16 mouse cellular contexts compared by ENCODE assay signal in the genomic region with DNA sequence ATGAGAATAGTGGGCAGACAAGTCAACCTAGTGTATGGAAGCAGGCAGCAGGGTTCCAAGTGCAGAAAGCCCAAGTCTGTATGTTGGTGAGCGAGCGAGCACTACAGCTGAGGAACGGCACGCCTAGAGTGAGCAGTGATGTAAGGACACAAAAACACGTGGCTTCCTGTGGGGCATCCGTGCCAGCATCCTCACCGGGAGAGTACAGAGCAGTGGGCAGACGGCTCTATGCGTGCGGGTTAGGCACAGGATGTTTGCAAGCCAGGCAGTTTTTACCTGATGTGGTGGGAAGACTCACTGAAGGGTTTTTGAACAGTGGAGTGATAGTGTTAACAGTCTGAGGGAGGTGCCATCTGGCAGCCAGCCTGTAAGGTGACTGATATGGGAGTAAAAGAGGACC. TPM values are rescaled to one million over a fixed set of nuclear protein-coding genes. Genes with fewer than 3 reads are reported as not detected.
DNase-seq lines count a peak whose midpoint lies in the region; ATAC-seq and TF ChIP-seq lines count a peak whose summit lies in the region.
"Had no signal": no experiment of that assay in that cellular context is flagged by ENCODE, and none has a peak within 500 bp of the region (broad histone marks: within the 10 kb centered on the region; RNA-seq: fewer than 3 reads in every experiment).

No protein-coding gene starts in this region.

- H3K79me2 ChIP-seq in heart, adult 2 months (replicated peaks; ENCODE audit: control insufficient read depth, insufficient read depth, low read length), result peaks cover 2% of the 10 kb centered on the region; the same call in 1 of the 2 replicates

- ATAC-seq in heart, embryonic 12.5 days (ENCODE audit: insufficient number of reproducible peaks, low FRiP score), result no peak
- peak; percentile 96 for ATAC-seq in CD4-positive, CD25-positive, alpha-beta regulatory T cell, adult 4 months
- no peak for ATAC-seq in neural tube, embryonic 15.5 days (ENCODE audit: low FRiP score)
- ATAC-seq: hindbrain, postnatal 0 days had no signal

- peak overlapping the region; percentile 38 for H3K27ac ChIP-seq in heart, adult 2 months
- H3K27ac ChIP-seq in heart, embryonic 12.5 days (ENCODE audit: poor library complexity, severe bottlenecking), result no peak overlapping the region
- peak overlapping the region; percentile 65; the same call in 1 of the 2 replicates for H3K27ac ChIP-seq in thymus, adult 2 months (ENCODE audit: control insufficient read depth, insufficient read depth, low read length)
- no peak overlapping the region for H3K27ac ChIP-seq in neural tube, embryonic 15.5 days (replicated peaks)
- H3K27ac ChIP-seq: embryonic facial prominence, embryonic 12.5 days; hindbrain, postnatal 0 days; limb, embryonic 12.5 days; neural tube, embryonic 13.5 days had no signal

- no peaks in the 10 kb centered on the region for H3K27me3 ChIP-seq in heart, adult 2 months (ENCODE audit: control insufficient read depth, insufficient read depth, low read length)
- H3K27me3 ChIP-seq in heart, embryonic 12.5 days (replicated peaks), result no peaks in the 10 kb centered on the region
- no peaks in the 10 kb centered on the region for H3K27me3 ChIP-seq in thymus, adult 2 months (ENCODE audit: control insufficient read depth, insufficient read depth, low read length)
- H3K27me3 ChIP-seq in neural tube, embryonic 15.5 days (replicated peaks), result no peaks in the 10 kb centered on the region
- H3K27me3 ChIP-seq: embryonic facial prominence, embryonic 12.5 days; limb, embryonic 12.5 days; neural tube, embryonic 13.5 days had no signal

- H3K9me3 ChIP-seq in heart, embryonic 12.5 days (replicated peaks), result no peaks in the 10 kb centered on the region
- no peaks in the 10 kb centered on the region for H3K9me3 ChIP-seq in neural tube, embryonic 15.5 days (replicated peaks)
- H3K9me3 ChIP-seq: embryonic facial prominence, embryonic 12.5 days; limb, embryonic 12.5 days; neural tube, embryonic 13.5 days had no signal

- peaks cover 64% of the 10 kb centered on the region for H3K36me3 ChIP-seq in heart, adult 2 months (ENCODE audit: control insufficient read depth, insufficient read depth, low read length)
- H3K36me3 ChIP-seq in heart, embryonic 12.5 days, result peaks cover 40% of the 10 kb centered on the region
- peaks cover 10% of the 10 kb centered on the region; the same call in 1 of the 2 replicates for H3K36me3 ChIP-seq in thymus, adult 2 months (ENCODE audit: control insufficient read depth, insufficient read depth, low read length)
- H3K36me3 ChIP-seq in neural tube, embryonic 15.5 days, result no peaks in the 10 kb centered on the region

- no peak overlapping the region for H3K4me2 ChIP-seq in heart, embryonic 12.5 days
- no peak overlapping the region for H3K4me2 ChIP-seq in neural tube, embryonic 15.5 days
- H3K4me2 ChIP-seq: embryonic facial prominence, embryonic 12.5 days; limb, embryonic 12.5 days; neural tube, embryonic 13.5 days had no signal

- no peak overlapping the region for H3K9ac ChIP-seq in heart, adult 2 months (ENCODE audit: low read depth, low read length)
- H3K9ac ChIP-seq in heart, embryonic 12.5 days, result no peak overlapping the region
- H3K9ac ChIP-seq in neural tube, embryonic 15.5 days (replicated peaks), result no peak overlapping the region
- H3K9ac ChIP-seq: embryonic facial prominence, embryonic 12.5 days; limb, embryonic 12.5 days; neural tube, embryonic 13.5 days had no signal

- WGBS in heart, adult 2 months, result 34% methylated on average over 10 of the region's 10 CpGs
- WGBS in heart, embryonic 12.5 days, result 82% methylated on average over 10 of the region's 10 CpGs
- WGBS in thymus, adult 2 months, result 32% methylated on average over 10 of the region's 10 CpGs
- 93% methylated on average over 10 of the region's 10 CpGs for WGBS in neural tube, embryonic 15.5 days

- TF ChIP-seq POLR2A in heart, adult 2 months (IDR thresholded peaks at IDR 0.05; ENCODE audit: insufficient read depth, low read depth, low read length), result no peak
- TF ChIP-seq POLR2A in thymus, adult 2 months (IDR thresholded peaks at IDR 0.05; ENCODE audit: control insufficient read depth, extremely low read depth, insufficient read depth, low read length, poor library complexity), result no peak

- peaks cover 44% of the 10 kb centered on the region for H3K4me1 ChIP-seq in heart, adult 2 months (ENCODE audit: control insufficient read depth, insufficient read depth, low read length)
- H3K4me1 ChIP-seq in heart, embryonic 12.5 days (replicated peaks), result peaks cover 79% of the 10 kb centered on the region
- peaks cover 47% of the 10 kb centered on the region for H3K4me1 ChIP-seq in thymus, adult 2 months (replicated peaks; ENCODE audit: control insufficient read depth, insufficient read depth, low read length)
- peaks cover 15% of the 10 kb centered on the region for H3K4me1 ChIP-seq in neural tube, embryonic 15.5 days

- TF ChIP-seq CTCF in heart, adult 2 months (IDR thresholded peaks at IDR 0.05), result no peak
- TF ChIP-seq CTCF in thymus, adult 2 months (IDR thresholded peaks at IDR 0.05; ENCODE audit: borderline replicate concordance, control insufficient read depth, extremely low read depth, insufficient read depth, low read length, poor library complexity), result no peak

- DNase-seq in heart, adult 2 months, result peak in 1 of 2 experiments; percentile 35
- DNase-seq in brain, adult 2 months (ENCODE audit: low read depth, low spot score), result peak; percentile 59
- DNase-seq in thymus, adult 2 months, result peak; percentile 33
- DNase-seq in heart, adult 18-20 months, result no peak
- DNase-seq: adrenal gland, postnatal 14 days; heart, adult 11 months; heart, postnatal 10 days; kidney, postnatal 4 days; right cerebral cortex, adult 18-20 months had no signal

- H3K4me3 ChIP-seq in heart, adult 2 months, result no peak overlapping the region
- no peak overlapping the region for H3K4me3 ChIP-seq in heart, embryonic 12.5 days
- no peak overlapping the region for H3K4me3 ChIP-seq in thymus, adult 2 months (ENCODE audit: control insufficient read depth, insufficient read depth, low read length)
- no peak overlapping the region for H3K4me3 ChIP-seq in neural tube, embryonic 15.5 days (replicated peaks)
- H3K4me3 ChIP-seq: embryonic facial prominence, embryonic 12.5 days; limb, embryonic 12.5 days; neural tube, embryonic 13.5 days had no signal

- TF ChIP-seq EP300 in heart, adult 2 months (IDR thresholded peaks at IDR 0.05; ENCODE audit: insufficient read depth, low read depth, low read length), result no peak

- intact Hi-C loops in heart, adult 2 months (cut with DNase I), result no loop called here

RNA-seq across cellular contexts. Expression of gene Heg1, which starts 23.9 kb away (rescaled TPM):
- total RNA-seq in heart, adult 2 months (2021), result 100 to 1,000 TPM; 126 to 148 TPM
- polyA plus RNA-seq in heart, adult 2 months (2012; rRNA removed), result 60.6 and 123 TPM in 2 replicates
- polyA plus RNA-seq in heart, embryonic 12.5 days (2016; fragmentation: Nextera tagmentation; extraction: Ambion mirVana), result 48.3 and 54.0 TPM in 2 replicates
- 10 to 100 TPM; 21.1 to 31.1 TPM for polyA plus RNA-seq in CD4-positive, CD25-positive, alpha-beta regulatory T cell, adult 4 months (2017; shearing (Covaris generic))
- polyA plus RNA-seq in thymus, adult 2 months (2012; rRNA removed), result 39.1 and 43.7 TPM in 2 replicates
- polyA plus RNA-seq in neural tube, embryonic 15.5 days (2015; fragmentation: Nextera tagmentation; extraction: Ambion mirVana), result 7.8 and 10.9 TPM in 2 replicates
- 100 to 1,000 TPM; 104 to 113 TPM for total RNA-seq in heart, adult 18-20 months (2021)

Comparison
In these comparisons a context has a peak if more than half of its experiments do, and no peak if none do; other contexts are left out.
1. H3K27ac ChIP-seq: peak in heart, adult 2 months (single experiment) and thymus, adult 2 months (single experiment); none in heart, embryonic 12.5 days (single experiment) and neural tube, embryonic 15.5 days (single experiment).
2. DNase-seq: peak in brain, adult 2 months (single experiment) and thymus, adult 2 months (single experiment); none in heart, adult 18-20 months (0 of 2).